15 mouse cellular contexts compared by ENCODE assay signal in genomic region chr3:116771597-116771996, GRCm38 (mm10). TPM values are rescaled to one million over a fixed set of nuclear protein-coding genes. Genes with fewer than 3 reads are reported as not detected.
DNase-seq lines count a peak whose midpoint lies in the region; ATAC-seq and TF ChIP-seq lines count a peak whose summit lies in the region.
"Had no signal": no experiment of that assay in that cellular context is flagged by ENCODE, and none has a peak within 500 bp of the region (broad histone marks: within the 10 kb centered on the region; RNA-seq: fewer than 3 reads in every experiment).

No protein-coding gene starts in this region.

- TF ChIP-seq CTCF in midbrain, postnatal 0 days (IDR thresholded peaks at IDR 0.05): peak; percentile 77

- H3K27me3 ChIP-seq in forebrain, embryonic 14.5 days (replicated peaks; ENCODE audit: control insufficient read depth, insufficient read depth, low read length): no peaks in the 10 kb centered on the region
- H3K27me3 ChIP-seq in forebrain, embryonic 10.5 days (ENCODE audit: poor library complexity, severe bottlenecking): no peaks in the 10 kb centered on the region
- no peaks in the 10 kb centered on the region for H3K27me3 ChIP-seq in kidney, embryonic 16.5 days (ENCODE audit: insufficient read depth, low read length)
- no peaks in the 10 kb centered on the region for H3K27me3 ChIP-seq in midbrain, postnatal 0 days (ENCODE audit: insufficient read depth, low read length)
- no peaks in the 10 kb centered on the region for H3K27me3 ChIP-seq in midbrain, embryonic 15.5 days (replicated peaks)
- H3K27me3 ChIP-seq: embryonic facial prominence, embryonic 13.5 days; heart, embryonic 15.5 days; limb, embryonic 15.5 days; neural tube, embryonic 13.5 days had no signal

- H3K4me2 ChIP-seq in forebrain, embryonic 14.5 days (ENCODE audit: low read length): no peak overlapping the region
- H3K4me2 ChIP-seq in kidney, embryonic 16.5 days (replicated peaks; ENCODE audit: low read depth, low read length): no peak overlapping the region
- no peak overlapping the region for H3K4me2 ChIP-seq in midbrain, postnatal 0 days (ENCODE audit: low read depth, low read length, poor library complexity, severe bottlenecking)
- H3K4me2 ChIP-seq in midbrain, embryonic 15.5 days: no peak overlapping the region
- H3K4me2 ChIP-seq: embryonic facial prominence, embryonic 13.5 days; heart, embryonic 15.5 days; limb, embryonic 15.5 days; neural tube, embryonic 13.5 days had no signal

- no peaks in the 10 kb centered on the region for H3K4me1 ChIP-seq in forebrain, embryonic 14.5 days (ENCODE audit: control insufficient read depth, insufficient read depth, low read length)
- no peaks in the 10 kb centered on the region for H3K4me1 ChIP-seq in forebrain, embryonic 10.5 days
- no peaks in the 10 kb centered on the region for H3K4me1 ChIP-seq in kidney, embryonic 16.5 days (ENCODE audit: insufficient read depth, low read length)
- H3K4me1 ChIP-seq in midbrain, postnatal 0 days (ENCODE audit: insufficient read depth, low read length): no peaks in the 10 kb centered on the region
- no peaks in the 10 kb centered on the region for H3K4me1 ChIP-seq in midbrain, embryonic 15.5 days
- H3K4me1 ChIP-seq: embryonic facial prominence, embryonic 13.5 days; heart, embryonic 15.5 days; limb, embryonic 15.5 days; neural tube, embryonic 13.5 days had no signal

- H3K4me3 ChIP-seq in forebrain, embryonic 14.5 days (ENCODE audit: low read depth, low read length): no peak overlapping the region
- H3K4me3 ChIP-seq in forebrain, embryonic 10.5 days: no peak overlapping the region
- H3K4me3 ChIP-seq in kidney, embryonic 16.5 days (ENCODE audit: low read length): no peak overlapping the region
- H3K4me3 ChIP-seq in midbrain, postnatal 0 days (ENCODE audit: low read depth, low read length): no peak overlapping the region
- no peak overlapping the region for H3K4me3 ChIP-seq in midbrain, embryonic 15.5 days
- H3K4me3 ChIP-seq: embryonic facial prominence, embryonic 13.5 days; heart, embryonic 15.5 days; limb, embryonic 15.5 days; neural tube, embryonic 13.5 days had no signal

- no peak for ATAC-seq in forebrain, embryonic 14.5 days
- 0 out of 2 replicates have a peak, but pooled peaks have one; percentile 42 for ATAC-seq in kidney, embryonic 16.5 days (ENCODE audit: low FRiP score, low TSS enrichment)
- no peak for ATAC-seq in midbrain, postnatal 0 days (ENCODE audit: low FRiP score)
- no peak for ATAC-seq in midbrain, embryonic 15.5 days (replicated peaks)
- ATAC-seq: CD4-positive, CD25-positive, alpha-beta regulatory T cell, adult 4 months had no signal

- no peak overlapping the region for H3K9ac ChIP-seq in forebrain, embryonic 14.5 days (ENCODE audit: low read length)
- H3K9ac ChIP-seq in kidney, embryonic 16.5 days (replicated peaks; ENCODE audit: low read length): no peak overlapping the region
- no peak overlapping the region for H3K9ac ChIP-seq in midbrain, postnatal 0 days (replicated peaks; ENCODE audit: low read length, poor library complexity, severe bottlenecking)
- H3K9ac ChIP-seq in midbrain, embryonic 15.5 days: no peak overlapping the region
- H3K9ac ChIP-seq: embryonic facial prominence, embryonic 13.5 days; heart, embryonic 15.5 days; limb, embryonic 15.5 days; neural tube, embryonic 13.5 days had no signal

- WGBS in forebrain, embryonic 14.5 days: 94% methylated on average over 2 of the region's 2 CpGs
- WGBS in forebrain, embryonic 10.5 days: 90% methylated on average over 2 of the region's 2 CpGs
- WGBS in kidney, embryonic 16.5 days: 88% methylated on average over 2 of the region's 2 CpGs
- 98% methylated on average over 2 of the region's 2 CpGs for WGBS in midbrain, postnatal 0 days
- 88% methylated on average over 2 of the region's 2 CpGs for WGBS in midbrain, embryonic 15.5 days

- H3K27ac ChIP-seq in forebrain, embryonic 14.5 days (ENCODE audit: low read depth, low read length): no peak overlapping the region
- no peak overlapping the region for H3K27ac ChIP-seq in forebrain, embryonic 10.5 days
- no peak overlapping the region for H3K27ac ChIP-seq in kidney, embryonic 16.5 days (ENCODE audit: low read length)
- no peak overlapping the region for H3K27ac ChIP-seq in midbrain, postnatal 0 days (ENCODE audit: low read depth, low read length)
- H3K27ac ChIP-seq in midbrain, embryonic 15.5 days: no peak overlapping the region
- H3K27ac ChIP-seq: embryonic facial prominence, embryonic 13.5 days; heart, embryonic 15.5 days; limb, embryonic 15.5 days; neural tube, embryonic 13.5 days had no signal

- H3K9me3 ChIP-seq in forebrain, embryonic 14.5 days (replicated peaks; ENCODE audit: control insufficient read depth, low read length): no peaks in the 10 kb centered on the region
- H3K9me3 ChIP-seq in forebrain, embryonic 10.5 days: no peaks in the 10 kb centered on the region
- no peaks in the 10 kb centered on the region for H3K9me3 ChIP-seq in kidney, embryonic 16.5 days (ENCODE audit: low read length)
- H3K9me3 ChIP-seq in midbrain, postnatal 0 days (ENCODE audit: low read length): no peaks in the 10 kb centered on the region
- H3K9me3 ChIP-seq in midbrain, embryonic 15.5 days: no peaks in the 10 kb centered on the region
- H3K9me3 ChIP-seq: embryonic facial prominence, embryonic 13.5 days; heart, embryonic 15.5 days; limb, embryonic 15.5 days; neural tube, embryonic 13.5 days had no signal

- peaks cover 66% of the 10 kb centered on the region for H3K36me3 ChIP-seq in forebrain, embryonic 14.5 days (ENCODE audit: control insufficient read depth, insufficient read depth, low read length)
- H3K36me3 ChIP-seq in forebrain, embryonic 10.5 days (replicated peaks): peaks cover 65% of the 10 kb centered on the region
- H3K36me3 ChIP-seq in kidney, embryonic 16.5 days (ENCODE audit: insufficient read depth, low read length): peaks cover 42% of the 10 kb centered on the region
- peaks cover 40% of the 10 kb centered on the region for H3K36me3 ChIP-seq in midbrain, postnatal 0 days (ENCODE audit: insufficient read depth, low read length)
- peaks cover 35% of the 10 kb centered on the region for H3K36me3 ChIP-seq in midbrain, embryonic 15.5 days (replicated peaks)

- DNase-seq in forebrain, embryonic 14.5 days (ENCODE audit: low spot score): peak; percentile 18
- no peak for DNase-seq in forebrain, embryonic 10.5 days (ENCODE audit: extremely low spot score, low spot score)
- no peak for DNase-seq in kidney, adult 11 months
- peak; percentile 8 for DNase-seq in midbrain, postnatal 0 days (ENCODE audit: low spot score)
- peak; percentile 12 for DNase-seq in retina, postnatal 1 day
- no peak for DNase-seq in left cerebral cortex, adult 8-10 months (ENCODE audit: low spot score in 2 of 2)
- DNase-seq: cerebellum, adult 11-12 months; right cerebral cortex, postnatal 25 days had no signal

RNA-seq across cellular contexts. Expression of gene Agl, which starts 36.4 kb away (rescaled TPM):
- polyA plus RNA-seq in forebrain, embryonic 14.5 days (2014; fragmentation: Nextera tagmentation; extraction: Ambion mirVana): 10.7 and 11.8 TPM in 2 replicates
- polyA plus RNA-seq in forebrain, embryonic 10.5 days (2016; fragmentation: Nextera tagmentation; extraction: Ambion mirVana): 9.9 and 11.0 TPM in 2 replicates
- polyA plus RNA-seq in kidney, embryonic 16.5 days (2015; fragmentation: Nextera tagmentation; extraction: Ambion mirVana): 18.1 and 20.6 TPM in 2 replicates
- total RNA-seq in midbrain, postnatal 0 days (2014; rRNA removed): 18.9 and 19.6 TPM in 2 replicates
- polyA plus RNA-seq in midbrain, postnatal 0 days (2015; fragmentation: Nextera tagmentation; extraction: Ambion mirVana): 8.9 and 12.5 TPM in 2 replicates
- 15.8 and 17.6 TPM in 2 replicates for polyA plus RNA-seq in midbrain, embryonic 15.5 days (2015; fragmentation: Nextera tagmentation; extraction: Ambion mirVana)
- 10 to 100 TPM; 25.7 to 28.7 (median 28.7) TPM for total RNA-seq in left cerebral cortex, adult 8-10 months (2022)

RNA-seq across cellular contexts. Expression of gene Slc35a3, which starts 59.0 kb away (rescaled TPM):
- polyA plus RNA-seq in forebrain, embryonic 14.5 days (2014; fragmentation: Nextera tagmentation; extraction: Ambion mirVana): 4.6 and 5.6 TPM in 2 replicates
- polyA plus RNA-seq in forebrain, embryonic 10.5 days (2016; fragmentation: Nextera tagmentation; extraction: Ambion mirVana): 8.3 and 9.8 TPM in 2 replicates
- 18.2 and 18.4 TPM in 2 replicates for polyA plus RNA-seq in kidney, embryonic 16.5 days (2015; fragmentation: Nextera tagmentation; extraction: Ambion mirVana)
- 18.9 and 23.9 TPM in 2 replicates for total RNA-seq in midbrain, postnatal 0 days (2014; rRNA removed)
- polyA plus RNA-seq in midbrain, postnatal 0 days (2015; fragmentation: Nextera tagmentation; extraction: Ambion mirVana): 5.4 and 6.2 TPM in 2 replicates
- 8.1 and 8.5 TPM in 2 replicates for polyA plus RNA-seq in midbrain, embryonic 15.5 days (2015; fragmentation: Nextera tagmentation; extraction: Ambion mirVana)
- total RNA-seq in left cerebral cortex, adult 8-10 months (2022): 10 to 100 TPM; 14.2 to 17.0 (median 15.5) TPM

Comparison
In these comparisons a context has a peak if more than half of its experiments do, and no peak if none do; other contexts are left out.
1. DNase-seq: peak in forebrain, embryonic 14.5 days (single experiment), midbrain, postnatal 0 days (single experiment) and retina, postnatal 1 day (single experiment); none in forebrain, embryonic 10.5 days (single experiment), kidney, adult 11 months (single experiment) and left cerebral cortex, adult 8-10 months (0 of 2).